Comparison of ENCODE assay signal across 8 mouse cellular contexts in the genomic region with DNA sequence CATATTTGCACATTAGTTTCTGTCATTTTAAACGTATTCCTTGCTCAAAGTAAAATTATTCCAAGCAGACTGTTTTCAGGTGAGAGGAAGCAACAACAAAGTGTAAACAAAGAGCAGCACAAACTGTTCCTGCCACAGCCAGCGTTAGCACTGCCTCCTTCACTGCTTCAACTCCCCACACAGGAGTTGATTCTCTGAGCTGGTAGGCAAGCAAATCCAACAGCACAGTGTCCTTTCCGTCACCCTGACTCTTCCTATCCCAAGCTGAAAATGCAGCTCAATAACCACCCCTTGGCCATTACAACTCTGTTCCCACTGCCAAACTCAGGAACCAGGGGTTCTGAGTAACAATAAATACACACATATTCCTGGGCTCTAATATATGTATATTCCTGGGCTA. TPM values are rescaled to one million over a fixed set of nuclear protein-coding genes. Genes with fewer than 3 reads are reported as not detected.
DNase-seq lines count a peak whose midpoint lies in the region; ATAC-seq lines count a peak whose summit lies in the region.

No protein-coding gene starts in this region.

- peak; percentile 44 for DNase-seq in embryo, embryonic 10 days (ENCODE audit: low spot score)
- DNase-seq in embryo, embryonic 9.5 days (ENCODE audit: extremely low spot score), result no peak
- DNase-seq in A20 (ENCODE audit: low read depth, low spot score), result peak; percentile 38
- no peak for DNase-seq in liver, embryonic 13.5 days
- no peak for DNase-seq in adrenal gland, postnatal 25 days
- DNase-seq in layer of hippocampus, postnatal 10 days (ENCODE audit: low spot score in 2 of 2), result no peak
- no peak for DNase-seq in spleen, postnatal 14 days (ENCODE audit: low spot score in 2 of 2)

- no peak overlapping the region for H3K27ac ChIP-seq in heart, embryonic 12.5 days (ENCODE audit: poor library complexity, severe bottlenecking)
- H3K27ac ChIP-seq in liver, embryonic 13.5 days, result peak overlapping the region; percentile 53; the same call in 1 of the 2 replicates

- H3K4me3 ChIP-seq in heart, embryonic 12.5 days, result peak overlapping the region; percentile 53
- peak overlapping the region; percentile 94 for H3K4me3 ChIP-seq in liver, embryonic 13.5 days (replicated peaks)

- H3K36me3 ChIP-seq in heart, embryonic 12.5 days, result no peaks in the 10 kb centered on the region
- H3K36me3 ChIP-seq in liver, embryonic 13.5 days, result no peaks in the 10 kb centered on the region

- WGBS in heart, embryonic 12.5 days, result 17% methylated on average over 3 of the region's 3 CpGs
- 14% methylated on average over 3 of the region's 3 CpGs for WGBS in liver, embryonic 13.5 days (ENCODE audit: insufficient replicate concordance)

- ATAC-seq in heart, embryonic 12.5 days (ENCODE audit: insufficient number of reproducible peaks, low FRiP score), result no peak
- ATAC-seq in liver, embryonic 13.5 days (ENCODE audit: low read depth), result no peak

- H3K9ac ChIP-seq in heart, embryonic 12.5 days, result peak overlapping the region; percentile 73
- peak overlapping the region; percentile 75 for H3K9ac ChIP-seq in liver, embryonic 13.5 days

- no peaks in the 10 kb centered on the region for H3K27me3 ChIP-seq in heart, embryonic 12.5 days (replicated peaks)
- no peaks in the 10 kb centered on the region for H3K27me3 ChIP-seq in liver, embryonic 13.5 days

- no peaks in the 10 kb centered on the region for H3K9me3 ChIP-seq in heart, embryonic 12.5 days (replicated peaks)
- no peaks in the 10 kb centered on the region for H3K9me3 ChIP-seq in liver, embryonic 13.5 days (replicated peaks)

- H3K4me2 ChIP-seq in heart, embryonic 12.5 days, result peak overlapping the region; percentile 82
- H3K4me2 ChIP-seq in liver, embryonic 13.5 days, result peak overlapping the region; percentile 74

- H3K4me1 ChIP-seq in heart, embryonic 12.5 days (replicated peaks), result peaks cover 33% of the 10 kb centered on the region
- H3K4me1 ChIP-seq in liver, embryonic 13.5 days (replicated peaks), result peaks cover 56% of the 10 kb centered on the region

RNA-seq across cellular contexts. Expression of gene Man1a2, which starts 2.5 kb away (rescaled TPM):
- 83.5 and 91.1 TPM in 2 replicates for polyA plus RNA-seq in heart, embryonic 12.5 days (2016; fragmentation: Nextera tagmentation; extraction: Ambion mirVana)
- polyA plus RNA-seq in liver, embryonic 13.5 days (2015; fragmentation: Nextera tagmentation; extraction: Ambion mirVana), result 39.3 and 40.7 TPM in 2 replicates
- 90.7 and 124 TPM in 2 replicates for total RNA-seq in adrenal gland, postnatal 25 days (2021)
- 100 to 1,000 TPM; 113 to 146 TPM for total RNA-seq in layer of hippocampus, postnatal 10 days (2021)

Comparison
In these comparisons a context has a peak if more than half of its experiments do, and no peak if none do; other contexts are left out.
1. DNase-seq: peak in embryo, embryonic 10 days (single experiment) and A20 (single experiment); none in embryo, embryonic 9.5 days (single experiment), liver, embryonic 13.5 days (single experiment), adrenal gland, postnatal 25 days (single experiment), layer of hippocampus, postnatal 10 days (0 of 2) and spleen, postnatal 14 days (0 of 2).